Mouse (Mus musculus) spleen, adult 18-20 months (tissue): Measurements from ENCODE around the gene Fcna.
A peak's percentile ranks its signal among the peaks of the same experiment; 100 is the strongest.

ENCODE experiments used
- DNase-seq, 2 experiments: peaks; one replicate each; pipeline ENCODE4 v3.0.0; 2022; ENCODE audit warnings: mixed read lengths in 2 of 2

Fcna gene

GRCm38 (mm10) chr2:25577951-25578795 is 49.7 kb downstream of the Fcna start:
- DNase-seq = peak; percentile 6 to 21

- DNase-seq = peak in 1 of 2 experiments; percentile 5
Observed at GRCm38 (mm10) chr2:25576965-25577891, 50.6 kb downstream of the Fcna start.

- DNase-seq = peak in 1 of 2 experiments; percentile 4
Observed at GRCm38 (mm10) chr2:25576028-25576850, 51.6 kb downstream of the Fcna start.

GRCm38 (mm10) chr2:25575432-25576027 is 52.3 kb downstream of the Fcna start:
- DNase-seq = peak; percentile 32 to 44
